Mouse (Mus musculus): Measurements from ENCODE around the gene Csnk1e. TPM values are rescaled to one million over a fixed set of nuclear protein-coding genes. Genes with fewer than 3 reads are reported as not detected.

Csnk1e gene
- polyA plus RNA-seq, 1 experiment from 2014 or later = 99.6 TPM

- ATAC-seq (ENCODE audit: insufficient read depth) (no peak), DNase-seq (no peak)
- no peaks in the 10 kb centered on the region for H3K4me1 ChIP-seq (ENCODE audit: insufficient read depth)
- no peak overlapping the region for H3K9ac ChIP-seq
- H3K36me3 ChIP-seq (ENCODE audit: insufficient read depth) = peaks cover 100% of the 10 kb centered on the region
- H3K27me3 ChIP-seq (ENCODE audit: insufficient read depth, low read length) = no peaks in the 10 kb centered on the region
- WGBS = 86% methylated on average over 17 of the region's 17 CpGs
- no peaks in the 10 kb centered on the region for H3K9me3 ChIP-seq (ENCODE audit: low read depth, low read length)
- no peak overlapping the region for H3K4me2 ChIP-seq
- TF ChIP-seq CTCF (IDR thresholded peaks at IDR 0.05; ENCODE audit: low read depth) = no peak
- no peak overlapping the region for H3K4me3 ChIP-seq (ENCODE audit: low read depth, low read length)
- H3K27ac ChIP-seq (ENCODE audit: low read depth) = no peak overlapping the region
These were observed 30.8 kb downstream of the Csnk1e start for GRCm38 (mm10) chr15:79424602-79425001.

- Histone ChIP-seq H3K36me3 (ENCODE audit: insufficient read depth) (peaks cover 98% of the 10 kb centered on the region), H3K27ac (ENCODE audit: low read depth) (no peak overlapping the region), H3K27me3 (ENCODE audit: insufficient read depth, low read length) (no peaks in the 10 kb centered on the region), H3K4me1 (ENCODE audit: insufficient read depth) (no peaks in the 10 kb centered on the region), H3K9me3 (ENCODE audit: low read depth, low read length) (no peaks in the 10 kb centered on the region), H3K9ac (no peak overlapping the region), H3K4me3 (ENCODE audit: low read depth, low read length) (no peak overlapping the region), H3K4me2 (no peak overlapping the region)
- ATAC-seq (ENCODE audit: insufficient read depth) (no peak), DNase-seq (no peak)
- WGBS = 70% methylated on average over 6 of the region's 6 CpGs
- no peak for TF ChIP-seq CTCF (IDR thresholded peaks at IDR 0.05; ENCODE audit: low read depth)
These were observed 32.6 kb downstream of the Csnk1e start for GRCm38 (mm10) chr15:79422715-79423243.

GRCm38 (mm10) chr15:79418677-79419076 is 36.7 kb downstream of the Csnk1e start:
- Histone ChIP-seq H3K4me1 (ENCODE audit: insufficient read depth) (no peaks in the 10 kb centered on the region), H3K27me3 (ENCODE audit: insufficient read depth, low read length) (no peaks in the 10 kb centered on the region), H3K4me3 (ENCODE audit: low read depth, low read length) (no peak overlapping the region), H3K4me2 (no peak overlapping the region), H3K9me3 (ENCODE audit: low read depth, low read length) (no peaks in the 10 kb centered on the region), H3K27ac (ENCODE audit: low read depth) (no peak overlapping the region), H3K36me3 (ENCODE audit: insufficient read depth) (peaks cover 71% of the 10 kb centered on the region), H3K9ac (no peak overlapping the region)
- no peak for ATAC-seq (ENCODE audit: insufficient read depth)
- 84% methylated on average over 11 of the region's 11 CpGs for WGBS
- no peak for TF ChIP-seq CTCF (IDR thresholded peaks at IDR 0.05; ENCODE audit: low read depth)
- DNase-seq = no peak

GRCm38 (mm10) chr15:79418265-79418664 is 37.1 kb downstream of the Csnk1e start:
- peaks cover 66% of the 10 kb centered on the region for H3K36me3 ChIP-seq (ENCODE audit: insufficient read depth)
- DNase-seq (no peak), ATAC-seq (ENCODE audit: insufficient read depth) (no peak)
- 92% methylated on average over 3 of the region's 3 CpGs for WGBS
- H3K4me3 ChIP-seq (ENCODE audit: low read depth, low read length) = no peak overlapping the region
- no peaks in the 10 kb centered on the region for H3K27me3 ChIP-seq (ENCODE audit: insufficient read depth, low read length)
- TF ChIP-seq CTCF (IDR thresholded peaks at IDR 0.05; ENCODE audit: low read depth) = no peak
- H3K9me3 ChIP-seq (ENCODE audit: low read depth, low read length) = no peaks in the 10 kb centered on the region
- H3K4me1 ChIP-seq (ENCODE audit: insufficient read depth) = no peaks in the 10 kb centered on the region
- no peak overlapping the region for H3K27ac ChIP-seq (ENCODE audit: low read depth)
- H3K9ac ChIP-seq = no peak overlapping the region
- no peak overlapping the region for H3K4me2 ChIP-seq

- no peak for TF ChIP-seq CTCF (IDR thresholded peaks at IDR 0.05; ENCODE audit: low read depth)
- ATAC-seq (ENCODE audit: insufficient read depth) (no peak), DNase-seq (no peak)
- Histone ChIP-seq H3K4me1 (ENCODE audit: insufficient read depth) (no peaks in the 10 kb centered on the region), H3K9ac (no peak overlapping the region), H3K27ac (ENCODE audit: low read depth) (no peak overlapping the region), H3K4me3 (ENCODE audit: low read depth, low read length) (no peak overlapping the region), H3K36me3 (ENCODE audit: insufficient read depth) (peaks cover 58% of the 10 kb centered on the region), H3K9me3 (ENCODE audit: low read depth, low read length) (no peaks in the 10 kb centered on the region), H3K4me2 (no peak overlapping the region), H3K27me3 (ENCODE audit: insufficient read depth, low read length) (no peaks in the 10 kb centered on the region)
- 88% methylated on average over 3 of the region's 3 CpGs for WGBS
These were observed 38.0 kb downstream of the Csnk1e start for GRCm38 (mm10) chr15:79417379-79417778.

- no peak for ATAC-seq (ENCODE audit: insufficient read depth)
- Histone ChIP-seq H3K4me2 (no peak overlapping the region), H3K9ac (no peak overlapping the region), H3K4me1 (ENCODE audit: insufficient read depth) (no peaks in the 10 kb centered on the region), H3K27ac (ENCODE audit: low read depth) (no peak overlapping the region), H3K4me3 (ENCODE audit: low read depth, low read length) (no peak overlapping the region), H3K36me3 (ENCODE audit: insufficient read depth) (peaks cover 50% of the 10 kb centered on the region), H3K27me3 (ENCODE audit: insufficient read depth, low read length) (no peaks in the 10 kb centered on the region), H3K9me3 (ENCODE audit: low read depth, low read length) (no peaks in the 10 kb centered on the region)
- TF ChIP-seq CTCF (IDR thresholded peaks at IDR 0.05; ENCODE audit: low read depth) = no peak
- 78% methylated on average over 10 of the region's 10 CpGs for WGBS
- DNase-seq = no peak
These were observed 38.8 kb downstream of the Csnk1e start for GRCm38 (mm10) chr15:79416460-79417085.

GRCm38 (mm10) chr15:79414513-79414912 is 40.9 kb downstream of the Csnk1e start:
- Histone ChIP-seq H3K27ac (ENCODE audit: low read depth) (no peak overlapping the region), H3K27me3 (ENCODE audit: insufficient read depth, low read length) (no peaks in the 10 kb centered on the region), H3K9ac (no peak overlapping the region), H3K36me3 (ENCODE audit: insufficient read depth) (peaks cover 29% of the 10 kb centered on the region), H3K9me3 (ENCODE audit: low read depth, low read length) (no peaks in the 10 kb centered on the region), H3K4me1 (ENCODE audit: insufficient read depth) (no peaks in the 10 kb centered on the region), H3K4me2 (no peak overlapping the region), H3K4me3 (ENCODE audit: low read depth, low read length) (no peak overlapping the region)
- 28% methylated on average over 4 of the region's 4 CpGs for WGBS
- no peak for ATAC-seq (ENCODE audit: insufficient read depth)
- no peak for TF ChIP-seq CTCF (IDR thresholded peaks at IDR 0.05; ENCODE audit: low read depth)
- no peak for DNase-seq
